Mouse (Mus musculus) right cerebral cortex, adult 18-20 months (tissue): ENCODE measurements around the gene Olfr485.
"Not testable (repeated sequence)": the region's sequence is repeated elsewhere in the genome, so short reads cannot be mapped to it uniquely, and the experiment has no call there.

ENCODE experiments used
- DNase-seq: peaks from one replicate; pipeline ENCODE4 v3.0.0; 2022; ENCODE audit warnings: mixed read lengths

Olfr485 gene

DNA sequence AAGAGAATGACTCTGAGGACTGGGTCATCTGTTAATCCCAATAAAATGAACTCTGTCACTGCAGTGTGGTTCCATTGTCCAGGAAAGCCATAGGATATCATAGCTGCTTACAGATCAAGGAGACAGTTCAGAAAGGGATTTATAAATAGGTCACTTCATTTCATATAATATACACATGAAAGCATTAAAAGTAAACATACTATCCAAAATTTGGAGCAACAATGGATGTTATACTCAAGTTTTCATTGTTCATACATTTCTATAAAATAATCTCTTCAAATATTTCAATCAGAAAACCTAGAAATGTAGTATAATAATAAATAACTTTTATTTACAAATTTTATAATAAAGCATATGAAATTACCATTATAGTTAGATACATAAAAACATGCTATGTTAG, at the start of gene Olfr485:
Olfr485 (minus strand) TSS at position 101 of the 400 bp plus-strand sequence.
- DNase-seq: no peak

DNA sequence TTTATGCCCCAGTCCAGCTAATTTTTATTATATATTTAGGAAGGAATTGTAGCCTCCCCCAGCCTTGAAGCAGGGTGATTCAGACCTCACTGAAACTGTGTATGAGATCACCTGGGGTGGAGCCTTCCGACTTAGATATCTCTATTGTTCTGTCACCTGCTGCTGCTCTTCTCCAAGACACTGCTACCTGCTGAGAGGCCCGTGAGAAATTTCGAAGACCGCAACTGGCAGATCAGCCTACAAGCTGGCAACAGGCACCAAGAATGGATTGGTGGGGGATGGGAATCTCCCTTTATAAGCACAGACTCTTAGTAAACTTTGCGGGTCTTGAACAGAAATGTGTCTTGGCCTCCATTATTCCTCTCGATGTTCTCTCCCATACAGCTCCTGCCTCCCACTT, 37.3 kb upstream of the Olfr485 start:
- DNase-seq: no peak

DNA sequence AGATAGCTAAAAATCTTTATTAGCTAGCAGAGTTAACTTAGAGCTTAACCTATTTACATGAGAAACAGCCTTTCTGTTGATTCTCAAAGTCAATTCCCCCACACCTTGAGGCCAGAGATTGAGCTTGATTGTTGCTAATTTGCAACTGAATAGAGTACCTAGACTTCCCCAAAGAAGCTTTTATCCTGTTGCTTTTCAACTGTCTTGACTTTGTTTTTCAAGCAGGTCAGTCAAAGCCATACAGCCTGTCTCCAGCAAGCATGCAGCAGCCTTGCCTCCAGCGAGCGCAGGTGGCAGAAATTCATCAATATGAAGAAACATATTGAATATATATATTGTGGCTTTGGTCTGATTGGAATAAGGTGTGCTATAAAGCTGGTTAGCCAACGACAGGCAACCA, 36.7 kb upstream of the Olfr485 start:
- DNase-seq: not testable (repeated sequence)

DNA sequence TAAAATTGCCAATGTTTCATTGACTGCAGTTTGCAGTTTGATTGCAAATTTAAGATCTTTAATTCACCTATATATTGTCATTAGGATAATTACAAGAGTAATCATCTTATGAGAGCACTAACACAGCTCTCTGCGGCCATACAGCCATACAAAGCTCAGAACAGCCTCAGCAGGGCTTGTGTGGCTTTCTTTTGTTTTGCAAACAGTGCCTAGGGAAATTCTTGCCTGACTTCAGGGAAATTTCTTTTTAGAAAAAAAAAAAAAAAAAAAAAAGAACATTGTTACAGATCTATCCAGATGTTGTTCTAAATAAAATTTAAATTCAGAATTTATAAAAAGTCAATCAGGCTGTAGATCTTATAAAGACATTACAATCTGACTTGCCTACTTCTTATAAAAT, 33.0 kb upstream of the Olfr485 start:
- not testable (repeated sequence) for DNase-seq

DNA sequence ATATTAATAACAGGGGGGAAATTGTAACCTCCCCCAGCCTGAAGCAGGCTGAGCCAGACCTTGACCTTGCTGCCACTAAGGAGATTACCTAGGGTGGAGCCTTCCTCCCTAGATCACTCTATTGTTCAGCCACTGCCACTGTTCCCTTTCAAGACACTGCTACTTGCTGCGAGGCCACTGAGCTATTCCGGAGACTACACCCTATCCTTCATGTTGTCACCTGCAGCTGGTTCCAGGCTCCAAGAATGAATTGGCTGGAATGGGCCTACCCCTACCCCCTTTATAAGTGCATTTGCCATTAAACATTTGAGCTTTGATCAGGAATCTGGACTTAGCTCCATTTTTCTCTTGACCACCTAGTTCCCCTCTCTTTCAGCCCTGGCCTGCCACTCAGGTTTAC, 31.5 kb upstream of the Olfr485 start:
- not testable (repeated sequence) for DNase-seq

DNA sequence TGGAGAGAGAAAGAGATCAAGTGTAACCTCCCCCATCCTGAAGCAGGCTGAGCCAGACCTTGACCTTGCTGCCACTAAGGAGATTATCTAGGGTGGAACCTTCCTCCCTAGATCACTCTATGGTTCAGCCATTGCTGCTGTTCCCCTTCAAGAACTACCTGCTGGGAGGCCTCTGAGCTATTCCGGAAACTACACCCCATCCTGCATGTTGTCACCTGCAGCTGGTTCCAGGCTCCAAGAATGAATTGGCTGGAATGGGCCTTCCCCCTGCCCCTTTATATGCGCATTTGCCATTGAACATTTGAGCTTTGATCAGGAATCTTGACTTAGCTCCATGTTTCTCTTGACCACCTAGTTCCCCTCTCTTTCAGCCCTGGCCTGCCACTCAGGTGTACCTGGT, 25.6 kb upstream of the Olfr485 start:
- DNase-seq: not testable (repeated sequence)

DNA sequence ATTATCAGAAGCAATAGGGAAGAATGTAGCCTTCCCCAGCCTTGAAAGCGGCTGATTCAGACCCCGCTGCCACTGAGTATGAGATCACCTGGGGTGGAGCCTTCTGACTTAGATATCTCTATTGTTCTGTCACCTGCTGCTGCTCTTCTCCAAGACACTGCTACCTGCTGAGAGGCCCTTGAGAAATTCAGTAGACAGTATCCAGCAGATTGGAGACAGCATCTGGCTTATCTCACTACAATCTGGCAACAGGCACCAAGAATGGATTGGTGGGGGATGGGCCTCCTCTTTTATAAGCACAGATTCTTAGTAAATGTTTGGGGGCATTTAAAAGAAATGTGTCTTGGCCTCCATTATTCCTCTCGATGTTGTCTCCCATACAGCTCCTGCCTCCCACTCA, 24.7 kb upstream of the Olfr485 start:
- not testable (repeated sequence) for DNase-seq

DNA sequence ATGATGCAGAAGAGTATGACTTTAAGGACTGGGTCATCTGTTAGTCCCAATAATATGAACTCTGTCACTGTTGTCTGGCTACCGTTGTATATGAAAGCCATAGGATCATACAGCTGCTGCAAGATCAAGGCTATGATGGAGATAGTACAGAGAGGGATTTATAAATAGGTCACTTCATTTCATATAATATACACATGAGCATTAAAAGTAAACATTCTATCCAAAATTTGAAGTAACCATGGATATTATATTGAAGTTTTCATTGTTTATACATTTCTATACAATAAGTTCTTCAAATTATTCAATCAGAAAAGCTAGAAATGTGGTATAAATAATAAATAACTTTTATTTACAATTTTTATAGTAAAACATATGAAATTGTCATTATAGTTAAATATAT, 13.0 kb upstream of the Olfr485 start, which contains the start of gene Olfr486:
Olfr486 (minus strand) TSS at position 101 of the 400 bp plus-strand sequence.
- not testable (repeated sequence) for DNase-seq

DNA sequence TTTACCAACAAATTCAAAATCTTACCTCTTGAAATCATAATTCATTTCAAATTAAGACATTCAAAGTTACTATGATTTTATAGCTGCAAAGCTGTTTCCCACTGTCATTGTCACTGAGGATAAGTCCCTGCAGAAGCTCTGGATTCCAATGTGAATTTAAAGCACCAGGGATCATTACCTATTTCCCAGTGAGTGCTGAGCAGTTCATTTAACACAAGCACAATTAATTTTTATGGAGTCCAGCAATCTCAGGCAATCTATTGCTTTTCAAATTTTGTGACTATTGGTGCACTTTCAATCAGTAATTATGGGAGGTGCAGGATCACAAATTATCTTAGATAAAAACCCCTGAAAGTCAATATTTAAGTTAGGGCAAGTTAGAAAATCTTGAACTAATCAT, 32.3 kb downstream of the Olfr485 start, which contains the start of gene Olfr484:
Olfr484 (minus strand) TSS at position 101 of the 400 bp plus-strand sequence.
- no peak for DNase-seq

DNA sequence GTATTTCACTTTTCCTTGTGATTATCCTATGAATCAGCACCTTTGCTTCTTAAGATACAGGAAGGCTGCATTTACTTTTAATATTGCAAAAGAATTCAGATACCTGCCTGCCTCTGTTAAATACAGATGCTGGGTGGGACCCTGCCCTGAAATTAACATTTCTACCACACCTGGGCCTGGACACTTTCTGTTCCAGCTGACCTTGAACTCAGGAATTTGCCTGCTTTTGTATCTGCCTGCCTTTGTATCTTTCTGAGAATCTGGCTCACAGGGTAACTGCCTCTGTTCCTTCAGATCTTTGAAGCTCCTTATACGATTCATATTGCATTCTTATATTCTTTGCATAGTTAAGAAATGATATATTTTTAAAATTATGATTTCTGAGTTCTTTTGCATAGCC, 38.3 kb downstream of the Olfr485 start:
- no peak for DNase-seq

DNA sequence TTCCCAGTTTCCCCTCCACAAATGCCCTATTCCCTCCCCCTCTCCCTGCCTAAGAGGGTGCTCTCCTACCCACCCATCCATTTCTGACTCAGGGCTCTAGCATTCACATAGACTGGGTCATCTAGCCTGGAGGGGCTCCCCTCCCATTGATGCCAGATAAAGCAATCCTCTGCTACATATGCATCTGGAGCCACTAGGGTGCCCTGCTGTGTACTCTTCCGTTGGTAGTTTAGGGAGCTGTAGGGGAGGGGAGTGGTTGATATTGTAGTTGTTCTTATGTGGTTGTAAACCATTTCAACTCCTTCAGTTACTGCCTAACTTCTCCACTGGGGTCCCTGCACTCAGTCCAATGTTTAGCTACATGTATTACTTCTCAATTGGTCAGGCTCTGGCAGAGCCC, 39.0 kb downstream of the Olfr485 start:
- no peak for DNase-seq
